Mouse (Mus musculus): ENCODE results near the gene Dnajc5g. TPM values are rescaled to one million over a fixed set of nuclear protein-coding genes. Genes with fewer than 3 reads are reported as not detected.

Dnajc5g gene
- total and polyA plus RNA-seq, 2 experiments: not detected

GRCm38 (mm10) chr5:31086606-31087005 lies 19.5 kb upstream of the Dnajc5g start:
- H3K9ac ChIP-seq (ENCODE audit: low read depth, low read length): no peak overlapping the region
- WGBS: 59% methylated on average over 7 of the region's 7 CpGs
- H3K79me2 ChIP-seq (ENCODE audit: control insufficient read depth, insufficient read depth, low read length): no peaks in the 10 kb centered on the region
- H3K27me3 ChIP-seq (ENCODE audit: control insufficient read depth, insufficient read depth, low read length): no peaks in the 10 kb centered on the region; the same call in 1 of the 2 replicates
- no peak overlapping the region for H3K27ac ChIP-seq (replicated peaks; ENCODE audit: insufficient read depth, low read depth, low read length)
- TF ChIP-seq CTCF (IDR thresholded peaks at IDR 0.05; ENCODE audit: low read depth, low read length) (no peak), POLR2A (IDR thresholded peaks at IDR 0.05; ENCODE audit: extremely low read depth, insufficient read depth, low read length) (no peak)
- no peaks in the 10 kb centered on the region for H3K4me1 ChIP-seq (ENCODE audit: control insufficient read depth, insufficient read depth, low read length)
- no peaks in the 10 kb centered on the region for H3K36me3 ChIP-seq (ENCODE audit: control insufficient read depth, insufficient read depth, low read length)
- no peak for DNase-seq (ENCODE audit: extremely low read depth, low read depth, low spot score)
- H3K4me3 ChIP-seq (ENCODE audit: insufficient read depth, low read depth, low read length): no peak overlapping the region

DNA sequence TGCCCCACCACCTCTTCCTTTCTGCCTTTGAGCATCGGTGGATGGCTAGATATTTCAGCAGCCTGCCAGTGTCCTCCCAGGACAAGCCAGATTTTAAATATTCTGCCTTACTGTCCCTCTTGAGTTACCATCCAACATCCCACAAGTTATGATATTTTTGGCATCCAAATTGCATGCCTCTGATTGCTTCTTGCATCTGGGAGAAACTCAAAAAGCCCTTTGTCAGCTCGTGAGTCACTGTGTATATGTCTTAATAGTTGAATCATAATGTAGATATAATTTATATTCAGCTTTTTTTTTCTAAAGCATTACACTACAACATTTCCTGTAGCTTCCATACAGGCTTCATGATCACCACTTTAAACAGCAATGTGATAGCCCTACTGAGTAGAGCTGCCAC lies 19.0 kb upstream of the Dnajc5g start:
- no peak overlapping the region for H3K9ac ChIP-seq (ENCODE audit: low read depth, low read length)
- 80% methylated on average over 2 of the region's 2 CpGs for WGBS
- H3K4me1 ChIP-seq (ENCODE audit: control insufficient read depth, insufficient read depth, low read length): no peaks in the 10 kb centered on the region
- TF ChIP-seq POLR2A (IDR thresholded peaks at IDR 0.05; ENCODE audit: extremely low read depth, insufficient read depth, low read length): no peak
- no peak for TF ChIP-seq CTCF (IDR thresholded peaks at IDR 0.05; ENCODE audit: low read depth, low read length)
- no peaks in the 10 kb centered on the region for H3K79me2 ChIP-seq (ENCODE audit: control insufficient read depth, insufficient read depth, low read length)
- DNase-seq (ENCODE audit: extremely low read depth, low read depth, low spot score): no peak
- H3K36me3 ChIP-seq (ENCODE audit: control insufficient read depth, insufficient read depth, low read length): no peaks in the 10 kb centered on the region
- no peak overlapping the region for H3K27ac ChIP-seq (replicated peaks; ENCODE audit: insufficient read depth, low read depth, low read length)
- H3K27me3 ChIP-seq (ENCODE audit: control insufficient read depth, insufficient read depth, low read length): peaks cover 2% of the 10 kb centered on the region; the same call in 1 of the 2 replicates
- no peak overlapping the region for H3K4me3 ChIP-seq (ENCODE audit: insufficient read depth, low read depth, low read length)

- Histone ChIP-seq H3K27me3 (ENCODE audit: control insufficient read depth, insufficient read depth, low read length) (peaks cover 11% of the 10 kb centered on the region), H3K36me3 (ENCODE audit: control insufficient read depth, insufficient read depth, low read length) (no peaks in the 10 kb centered on the region), H3K9ac (ENCODE audit: low read depth, low read length) (peak overlapping the region; percentile 59), H3K27ac (replicated peaks; ENCODE audit: insufficient read depth, low read depth, low read length) (no peak overlapping the region), H3K4me3 (ENCODE audit: insufficient read depth, low read depth, low read length) (peak overlapping the region; percentile 59; the same call in 1 of the 2 replicates), H3K4me1 (ENCODE audit: control insufficient read depth, insufficient read depth, low read length) (peaks cover 10% of the 10 kb centered on the region), H3K79me2 (ENCODE audit: control insufficient read depth, insufficient read depth, low read length) (no peaks in the 10 kb centered on the region)
- 15% methylated on average over 36 of the region's 53 CpGs for WGBS
- no peak for DNase-seq (ENCODE audit: extremely low read depth, low read depth, low spot score)
- TF ChIP-seq CTCF (IDR thresholded peaks at IDR 0.05; ENCODE audit: low read depth, low read length): no peak
- no peak for TF ChIP-seq POLR2A (IDR thresholded peaks at IDR 0.05; ENCODE audit: extremely low read depth, insufficient read depth, low read length)
These were observed 13.7 kb upstream of the Dnajc5g start for GRCm38 (mm10) chr5:31092231-31092975.

DNA sequence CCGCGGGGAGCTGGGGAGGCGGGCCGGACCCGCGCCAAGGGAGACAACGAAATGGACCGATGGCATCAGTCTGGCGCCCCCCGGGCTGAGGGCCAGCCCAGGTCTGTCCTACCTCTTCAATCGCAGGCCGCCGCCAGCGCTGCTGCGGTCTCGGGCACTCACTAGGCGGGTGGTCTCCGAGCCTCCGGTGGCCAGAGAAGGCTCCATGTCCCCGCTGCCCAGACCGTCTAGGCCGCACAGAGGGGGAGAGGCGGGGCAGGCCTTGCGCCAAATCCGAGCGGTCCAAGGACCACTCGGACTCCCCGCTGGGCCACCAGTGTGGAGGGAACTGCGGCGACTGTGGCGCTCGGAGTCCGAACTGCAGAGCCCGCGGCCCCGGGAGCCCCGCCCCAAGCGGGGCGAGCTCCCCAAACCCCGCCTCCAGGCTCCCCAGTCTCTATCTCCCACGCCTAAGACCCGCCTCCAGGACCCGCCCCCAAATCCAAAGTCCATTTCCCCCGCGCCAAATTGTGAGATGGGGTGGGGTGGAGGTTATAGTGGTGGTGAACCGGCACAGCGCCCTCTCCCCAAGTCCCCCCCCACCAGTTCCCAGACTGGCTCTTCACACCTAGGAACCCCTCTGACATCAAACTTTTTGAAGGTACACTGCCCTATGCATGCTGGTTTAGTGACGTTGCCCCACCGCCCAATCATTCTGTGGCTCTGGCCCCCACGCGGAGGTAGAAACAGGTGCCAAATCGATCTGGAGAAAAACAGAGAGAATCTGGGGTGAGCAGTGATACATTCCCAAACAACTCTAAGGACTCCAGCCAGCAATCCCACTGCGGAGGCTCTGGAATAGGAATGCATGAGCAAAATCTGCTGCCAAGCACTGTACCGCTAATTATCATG lies 12.7 kb upstream of the Dnajc5g start:
- peak overlapping the region; percentile 45; the same call in 1 of the 2 replicates for H3K27ac ChIP-seq (replicated peaks; ENCODE audit: insufficient read depth, low read depth, low read length)
- H3K36me3 ChIP-seq (ENCODE audit: control insufficient read depth, insufficient read depth, low read length): no peaks in the 10 kb centered on the region
- peaks cover 10% of the 10 kb centered on the region for H3K4me1 ChIP-seq (ENCODE audit: control insufficient read depth, insufficient read depth, low read length)
- peak overlapping the region; percentile 59 for H3K4me3 ChIP-seq (ENCODE audit: insufficient read depth, low read depth, low read length)
- no peak for TF ChIP-seq CTCF (IDR thresholded peaks at IDR 0.05; ENCODE audit: low read depth, low read length)
- no peak for TF ChIP-seq POLR2A (IDR thresholded peaks at IDR 0.05; ENCODE audit: extremely low read depth, insufficient read depth, low read length)
- peak; percentile 70 for DNase-seq (ENCODE audit: extremely low read depth, low read depth, low spot score)
- H3K27me3 ChIP-seq (ENCODE audit: control insufficient read depth, insufficient read depth, low read length): peaks cover 11% of the 10 kb centered on the region
- no peaks in the 10 kb centered on the region for H3K79me2 ChIP-seq (ENCODE audit: control insufficient read depth, insufficient read depth, low read length)
- peak overlapping the region; percentile 56; the same call in 1 of the 2 replicates for H3K9ac ChIP-seq (ENCODE audit: low read depth, low read length)
- 2% methylated on average over 53 of the region's 54 CpGs for WGBS

GRCm38 (mm10) chr5:31094100-31094798 lies 11.8 kb upstream of the Dnajc5g start:
- Histone ChIP-seq H3K27me3 (ENCODE audit: control insufficient read depth, insufficient read depth, low read length) (peaks cover 11% of the 10 kb centered on the region), H3K36me3 (ENCODE audit: control insufficient read depth, insufficient read depth, low read length) (no peaks in the 10 kb centered on the region), H3K79me2 (ENCODE audit: control insufficient read depth, insufficient read depth, low read length) (no peaks in the 10 kb centered on the region), H3K9ac (ENCODE audit: low read depth, low read length) (no peak overlapping the region), H3K4me1 (ENCODE audit: control insufficient read depth, insufficient read depth, low read length) (peaks cover 10% of the 10 kb centered on the region), H3K27ac (replicated peaks; ENCODE audit: insufficient read depth, low read depth, low read length) (no peak overlapping the region), H3K4me3 (ENCODE audit: insufficient read depth, low read depth, low read length) (no peak overlapping the region)
- WGBS: 2% methylated on average over 29 of the region's 29 CpGs
- TF ChIP-seq CTCF (IDR thresholded peaks at IDR 0.05; ENCODE audit: low read depth, low read length) (no peak), POLR2A (IDR thresholded peaks at IDR 0.05; ENCODE audit: extremely low read depth, insufficient read depth, low read length) (no peak)
- no peak for DNase-seq (ENCODE audit: extremely low read depth, low read depth, low spot score)

Data from liver, adult 2 months (tissue).